Mouse (Mus musculus): ENCODE results near the gene Elp6. TPM values are rescaled to one million over a fixed set of nuclear protein-coding genes. Genes with fewer than 3 reads are reported as not detected.
"Not testable (repeated sequence)": the region's sequence is repeated elsewhere in the genome, so short reads cannot be mapped to it uniquely, and the experiment has no call there.

The Elp6 gene
- polyA plus RNA-seq, 1 experiment = 6.6 TPM

GRCm38 (mm10) chr9:110322972-110323371 is 18.0 kb downstream of the Elp6 start:
- Histone ChIP-seq H3K4me3 (replicated peaks; ENCODE audit: control insufficient read depth, low read depth, low read length) (no peak overlapping the region), H3K4me1 (ENCODE audit: control insufficient read depth, insufficient read depth, low read length) (no peaks in the 10 kb centered on the region; the same call in 1 of the 2 replicates), H3K27ac (ENCODE audit: control insufficient read depth, insufficient read depth, low read depth, low read length, poor library complexity) (no peak overlapping the region)
- TF ChIP-seq CTCF (IDR thresholded peaks at IDR 0.05; ENCODE audit: control insufficient read depth, insufficient read depth, low read length) (no peak), POLR2A (IDR thresholded peaks at IDR 0.05; ENCODE audit: borderline replicate concordance, control insufficient read depth, low read depth, low read length) (no peak)

- no peak for TF ChIP-seq POLR2A (IDR thresholded peaks at IDR 0.05; ENCODE audit: borderline replicate concordance, control insufficient read depth, low read depth, low read length)
- no peak for TF ChIP-seq CTCF (IDR thresholded peaks at IDR 0.05; ENCODE audit: control insufficient read depth, insufficient read depth, low read length)
- H3K4me1 ChIP-seq (ENCODE audit: control insufficient read depth, insufficient read depth, low read length) = no peaks in the 10 kb centered on the region; the same call in 1 of the 2 replicates
- no peak overlapping the region for H3K27ac ChIP-seq (ENCODE audit: control insufficient read depth, insufficient read depth, low read depth, low read length, poor library complexity)
- no peak overlapping the region for H3K4me3 ChIP-seq (replicated peaks; ENCODE audit: control insufficient read depth, low read depth, low read length)
- WGBS = 78% methylated on average over 1 of the region's 1 CpGs
These were observed 19.2 kb downstream of the Elp6 start for GRCm38 (mm10) chr9:110324181-110324580.

GRCm38 (mm10) chr9:110328178-110328577 is 23.2 kb downstream of the Elp6 start:
- Histone ChIP-seq H3K4me3 (replicated peaks; ENCODE audit: control insufficient read depth, low read depth, low read length) (no peak overlapping the region), H3K27ac (ENCODE audit: control insufficient read depth, insufficient read depth, low read depth, low read length, poor library complexity) (no peak overlapping the region), H3K4me1 (ENCODE audit: control insufficient read depth, insufficient read depth, low read length) (peaks cover 2% of the 10 kb centered on the region; the same call in 1 of the 2 replicates)
- TF ChIP-seq POLR2A (IDR thresholded peaks at IDR 0.05; ENCODE audit: borderline replicate concordance, control insufficient read depth, low read depth, low read length) (no peak), CTCF (IDR thresholded peaks at IDR 0.05; ENCODE audit: control insufficient read depth, insufficient read depth, low read length) (no peak)
- WGBS = 53% methylated on average over 2 of the region's 2 CpGs

- H3K4me3 ChIP-seq (replicated peaks; ENCODE audit: control insufficient read depth, low read depth, low read length) = no peak overlapping the region
- H3K4me1 ChIP-seq (ENCODE audit: control insufficient read depth, insufficient read depth, low read length) = peaks cover 2% of the 10 kb centered on the region; the same call in 1 of the 2 replicates
- peak overlapping the region; percentile 84; the same call in 1 of the 2 replicates for H3K27ac ChIP-seq (ENCODE audit: control insufficient read depth, insufficient read depth, low read depth, low read length, poor library complexity)
- whole genome bisulfite sequencing = 20% methylated on average over 5 of the region's 5 CpGs
- TF ChIP-seq POLR2A (IDR thresholded peaks at IDR 0.05; ENCODE audit: borderline replicate concordance, control insufficient read depth, low read depth, low read length) (no peak), CTCF (IDR thresholded peaks at IDR 0.05; ENCODE audit: control insufficient read depth, insufficient read depth, low read length) (no peak)
These were observed 24.1 kb downstream of the Elp6 start for GRCm38 (mm10) chr9:110328946-110329630.

GRCm38 (mm10) chr9:110329655-110330054 is 24.7 kb downstream of the Elp6 start:
- Histone ChIP-seq H3K27ac (ENCODE audit: control insufficient read depth, insufficient read depth, low read depth, low read length, poor library complexity) (peak overlapping the region; percentile 84), H3K4me1 (ENCODE audit: control insufficient read depth, insufficient read depth, low read length) (peaks cover 4% of the 10 kb centered on the region; the same call in 1 of the 2 replicates), H3K4me3 (replicated peaks; ENCODE audit: control insufficient read depth, low read depth, low read length) (no peak overlapping the region)
- WGBS = 7% methylated on average over 21 of the region's 21 CpGs
- TF ChIP-seq CTCF (IDR thresholded peaks at IDR 0.05; ENCODE audit: control insufficient read depth, insufficient read depth, low read length) (no peak), POLR2A (IDR thresholded peaks at IDR 0.05; ENCODE audit: borderline replicate concordance, control insufficient read depth, low read depth, low read length) (no peak)

DNA sequence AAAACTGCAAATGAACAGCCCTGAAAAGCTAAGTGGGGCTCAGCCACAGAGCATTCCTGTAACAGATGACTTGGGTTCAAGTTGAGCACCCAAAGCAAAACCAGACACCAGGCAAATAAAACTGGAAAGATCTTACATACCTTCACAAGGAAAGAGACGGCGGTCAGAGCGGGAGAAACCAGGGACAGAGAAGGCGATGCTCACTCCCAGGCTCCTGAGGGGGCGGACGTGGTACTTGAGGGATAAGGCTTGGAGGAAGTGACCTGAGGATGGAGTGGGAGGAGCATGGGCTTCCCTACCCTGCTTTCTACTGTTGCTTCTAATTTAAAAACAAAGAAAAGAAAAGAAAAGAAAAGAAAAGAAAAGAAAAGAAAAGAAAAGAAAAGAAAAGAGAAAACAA is 25.4 kb downstream of the Elp6 start:
- no peak overlapping the region for H3K4me3 ChIP-seq (replicated peaks; ENCODE audit: control insufficient read depth, low read depth, low read length)
- peaks cover 4% of the 10 kb centered on the region; the same call in 1 of the 2 replicates for H3K4me1 ChIP-seq (ENCODE audit: control insufficient read depth, insufficient read depth, low read length)
- WGBS = 15% methylated on average over 6 of the region's 6 CpGs
- H3K27ac ChIP-seq (ENCODE audit: control insufficient read depth, insufficient read depth, low read depth, low read length, poor library complexity) = no peak overlapping the region
- no peak for TF ChIP-seq POLR2A (IDR thresholded peaks at IDR 0.05; ENCODE audit: borderline replicate concordance, control insufficient read depth, low read depth, low read length)
- no peak for TF ChIP-seq CTCF (IDR thresholded peaks at IDR 0.05; ENCODE audit: control insufficient read depth, insufficient read depth, low read length)

DNA sequence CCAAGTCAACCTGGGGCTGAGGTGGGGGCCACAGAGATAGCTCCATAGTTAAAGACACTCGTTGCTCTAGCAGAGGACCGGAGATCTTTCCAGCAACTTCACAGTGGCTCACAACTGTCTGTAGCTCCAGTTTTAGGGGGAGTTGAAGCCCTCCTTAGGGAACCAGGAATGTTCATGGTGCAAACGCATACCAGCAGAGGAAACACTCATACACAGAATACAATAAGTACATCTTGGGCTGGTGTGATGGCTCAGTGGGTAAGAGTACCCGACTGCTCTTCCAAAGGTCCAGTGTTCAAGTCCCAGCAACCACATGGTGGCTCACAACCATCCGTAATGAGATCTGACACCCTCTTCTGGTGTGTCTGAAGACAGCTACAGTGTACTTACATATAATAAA is 25.9 kb downstream of the Elp6 start:
- not testable (repeated sequence) for H3K4me1 ChIP-seq (ENCODE audit: control insufficient read depth, insufficient read depth, low read length); H3K4me3 ChIP-seq (replicated peaks; ENCODE audit: control insufficient read depth, low read depth, low read length); H3K27ac ChIP-seq (ENCODE audit: control insufficient read depth, insufficient read depth, low read depth, low read length, poor library complexity)
- WGBS = 79% methylated on average over 5 of the region's 5 CpGs

DNA sequence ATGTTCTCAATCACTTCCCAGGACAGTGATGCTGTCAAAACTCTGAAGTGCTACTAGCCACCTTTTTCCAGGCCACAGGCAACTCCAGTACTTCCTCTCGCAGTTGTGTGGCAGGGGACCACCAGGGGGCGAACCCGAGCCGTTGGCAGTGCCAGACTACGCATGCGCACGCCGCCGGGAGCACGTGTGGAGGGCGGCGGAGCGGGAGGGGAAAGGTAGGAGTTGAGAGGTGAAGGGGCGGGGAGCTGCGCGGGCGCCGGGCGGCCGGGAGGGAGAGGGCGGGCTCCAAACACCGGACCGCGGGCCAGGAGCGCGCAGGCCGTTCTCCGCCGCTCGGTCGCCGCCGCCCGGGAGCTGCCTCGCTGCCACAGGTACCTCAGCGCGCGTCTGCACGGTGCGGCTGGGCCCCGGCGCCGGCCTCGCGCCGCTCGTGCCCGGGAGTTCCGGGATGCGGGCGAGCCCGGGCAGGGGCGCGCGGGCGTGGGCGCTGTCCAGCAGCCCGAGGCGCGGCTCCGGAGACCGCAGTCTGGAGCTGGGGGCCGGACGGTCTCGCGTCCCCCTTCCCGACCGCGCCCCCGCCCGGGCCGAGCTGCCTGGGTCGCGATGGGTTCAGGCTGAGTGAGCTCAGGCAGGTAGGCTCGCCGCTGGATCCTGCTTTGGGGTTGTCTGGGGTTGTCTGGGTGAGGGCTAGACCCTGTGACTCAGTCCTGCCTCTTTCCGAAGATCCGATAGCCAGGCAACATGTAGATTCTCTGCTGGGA is 28.3 kb downstream of the Elp6 start, which contains the start of gene Scap:
TSS of gene Scap (plus strand) at position 154 of the 761 bp plus-strand sequence.
- H3K4me1 ChIP-seq (ENCODE audit: control insufficient read depth, insufficient read depth, low read length) = peaks cover 4% of the 10 kb centered on the region; the same call in 1 of the 2 replicates
- peak within 1 kb of the TSS; percentile 70 for H3K4me3 ChIP-seq (replicated peaks; ENCODE audit: control insufficient read depth, low read depth, low read length)
- H3K27ac ChIP-seq (ENCODE audit: control insufficient read depth, insufficient read depth, low read depth, low read length, poor library complexity) = peak within 1 kb of the TSS; percentile 46; the same call in 1 of the 2 replicates
- peak; percentile 59; the same call in 1 of the 2 replicates for TF ChIP-seq POLR2A (IDR thresholded peaks at IDR 0.05; ENCODE audit: borderline replicate concordance, control insufficient read depth, low read depth, low read length)
- peak; percentile 98 for TF ChIP-seq CTCF (IDR thresholded peaks at IDR 0.05; ENCODE audit: control insufficient read depth, insufficient read depth, low read length)
- WGBS = under 1% methylated on average over 78 of the region's 78 CpGs

Data from bone marrow, adult 2 months (tissue).